Mouse (Mus musculus): ENCODE data around the gene Cldn22. TPM values are rescaled to one million over a fixed set of nuclear protein-coding genes. Genes with fewer than 3 reads are reported as not detected.
"Not testable (repeated sequence)": the region's sequence is repeated elsewhere in the genome, so short reads cannot be mapped to it uniquely, and the experiment has no call there.

Cldn22 gene
- polyA plus RNA-seq, 1 experiment from 2014 or later, result not detected

DNA sequence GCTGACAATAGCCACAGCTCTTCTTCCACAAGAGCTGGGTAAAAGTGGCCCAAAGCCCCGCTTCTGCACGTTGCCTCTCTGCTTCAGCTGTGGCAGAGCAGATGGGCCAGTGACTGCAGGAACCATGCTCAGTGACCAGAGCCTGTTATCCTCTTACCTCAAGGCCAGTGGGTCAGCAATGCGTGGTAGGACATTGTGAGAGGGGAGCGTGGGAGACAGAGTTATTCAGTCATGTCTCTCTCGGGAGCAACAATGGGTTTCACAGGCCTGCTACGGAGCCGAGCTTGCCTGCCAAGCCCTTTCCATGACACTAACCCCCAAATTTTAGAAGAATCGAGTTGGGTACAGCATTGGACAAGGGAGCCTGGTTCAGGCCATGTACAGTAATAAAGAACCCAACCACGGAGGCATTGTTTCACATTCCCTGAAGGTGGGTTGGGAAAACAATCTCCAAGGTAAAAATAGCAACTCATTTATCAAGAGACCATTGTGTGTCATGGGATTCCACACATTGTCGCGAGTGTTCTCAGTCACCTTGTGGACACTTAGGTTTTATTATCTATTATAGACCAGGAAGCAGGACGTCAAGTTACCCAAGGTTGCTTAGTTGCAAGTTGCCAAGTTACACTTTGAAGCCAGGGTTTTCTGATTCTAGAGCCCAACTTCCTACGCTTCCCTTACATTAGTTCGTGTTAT, 14.2 kb upstream of the Cldn22 start:
- peaks cover 7% of the 10 kb centered on the region for H3K4me1 ChIP-seq
- H3K27ac ChIP-seq, result no peak overlapping the region
- DNase-seq (ENCODE audit: extremely low spot score, low spot score), result no peak
- no peaks in the 10 kb centered on the region for H3K36me3 ChIP-seq (replicated peaks)
- H3K9me3 ChIP-seq, result peaks cover 4% of the 10 kb centered on the region; the same call in 1 of the 2 replicates
- H3K27me3 ChIP-seq (ENCODE audit: poor library complexity, severe bottlenecking), result no peaks in the 10 kb centered on the region
- no peak overlapping the region for H3K4me3 ChIP-seq
- 90% methylated on average over 14 of the region's 14 CpGs for WGBS

GRCm38 (mm10) chr8:47810666-47811015, 13.6 kb upstream of the Cldn22 start:
- no peaks in the 10 kb centered on the region for H3K27me3 ChIP-seq (ENCODE audit: poor library complexity, severe bottlenecking)
- 79% methylated on average over 7 of the region's 7 CpGs for WGBS
- peaks cover 7% of the 10 kb centered on the region for H3K4me1 ChIP-seq
- no peaks in the 10 kb centered on the region for H3K36me3 ChIP-seq (replicated peaks)
- no peak for DNase-seq (ENCODE audit: extremely low spot score, low spot score)
- H3K27ac ChIP-seq, result peak overlapping the region; percentile 48; the same call in 1 of the 2 replicates
- no peak overlapping the region for H3K4me3 ChIP-seq
- H3K9me3 ChIP-seq, result peaks cover 4% of the 10 kb centered on the region; the same call in 1 of the 2 replicates

- peaks cover 7% of the 10 kb centered on the region for H3K4me1 ChIP-seq
- WGBS, result 76% methylated on average over 12 of the region's 12 CpGs
- peak overlapping the region; percentile 48; the same call in 1 of the 2 replicates for H3K27ac ChIP-seq
- H3K27me3 ChIP-seq (ENCODE audit: poor library complexity, severe bottlenecking), result no peaks in the 10 kb centered on the region
- DNase-seq (ENCODE audit: extremely low spot score, low spot score), result no peak
- H3K4me3 ChIP-seq, result no peak overlapping the region
- peaks cover 4% of the 10 kb centered on the region; the same call in 1 of the 2 replicates for H3K9me3 ChIP-seq
- no peaks in the 10 kb centered on the region for H3K36me3 ChIP-seq (replicated peaks)
These were observed 13.1 kb upstream of the Cldn22 start for GRCm38 (mm10) chr8:47811221-47811620.

- Histone ChIP-seq H3K4me3 (no peak overlapping the region), H3K36me3 (replicated peaks) (no peaks in the 10 kb centered on the region), H3K4me1 (peaks cover 16% of the 10 kb centered on the region), H3K27ac (no peak overlapping the region), H3K27me3 (ENCODE audit: poor library complexity, severe bottlenecking) (no peaks in the 10 kb centered on the region), H3K9me3 (peaks cover 5% of the 10 kb centered on the region; the same call in 1 of the 2 replicates)
- no peak for DNase-seq (ENCODE audit: extremely low spot score, low spot score)
- 93% methylated on average over 8 of the region's 8 CpGs for WGBS
These were observed 5.2 kb upstream of the Cldn22 start for GRCm38 (mm10) chr8:47819034-47819433.

- no peaks in the 10 kb centered on the region for H3K27me3 ChIP-seq (ENCODE audit: poor library complexity, severe bottlenecking)
- H3K9me3 ChIP-seq, result peaks cover 5% of the 10 kb centered on the region; the same call in 1 of the 2 replicates
- peaks cover 31% of the 10 kb centered on the region for H3K4me1 ChIP-seq
- WGBS, result 88% methylated on average over 20 of the region's 20 CpGs
- no peaks in the 10 kb centered on the region for H3K36me3 ChIP-seq (replicated peaks)
- no peak overlapping the region for H3K4me3 ChIP-seq
- H3K27ac ChIP-seq, result 0 out of 2 replicates have a peak overlapping the region, but pooled peaks have one; percentile 45
- no peak for DNase-seq (ENCODE audit: extremely low spot score, low spot score)
These were observed 3.1 kb upstream of the Cldn22 start for GRCm38 (mm10) chr8:47820914-47821772.

- DNase-seq (ENCODE audit: extremely low spot score, low spot score), result no peak
- Histone ChIP-seq H3K9me3 (peaks cover 5% of the 10 kb centered on the region; the same call in 1 of the 2 replicates), H3K4me1 (peaks cover 31% of the 10 kb centered on the region), H3K27me3 (ENCODE audit: poor library complexity, severe bottlenecking) (no peaks in the 10 kb centered on the region), H3K36me3 (replicated peaks) (no peaks in the 10 kb centered on the region), H3K27ac (0 out of 2 replicates have a peak within 1 kb of the TSS, but pooled peaks have one; percentile 45), H3K4me3 (no peak within 1 kb of the TSS)
- WGBS, result 87% methylated on average over 6 of the region's 6 CpGs
These were observed 2.4 kb upstream of the Cldn22 start, which contains the start of gene Cldn24 for GRCm38 (mm10) chr8:47821843-47822242. TSS of gene Cldn24 (plus strand) at chr8:47822143.

- not testable (repeated sequence) for DNase-seq (ENCODE audit: extremely low spot score, low spot score); H3K27me3 ChIP-seq (ENCODE audit: poor library complexity, severe bottlenecking); H3K27ac ChIP-seq; H3K36me3 ChIP-seq (replicated peaks); H3K9me3 ChIP-seq; H3K4me3 ChIP-seq
- WGBS, result 88% methylated on average over 7 of the region's 9 CpGs
- H3K4me1 ChIP-seq, result peaks cover 31% of the 10 kb centered on the region
These were observed 1.7 kb upstream of the Cldn22 start for GRCm38 (mm10) chr8:47822541-47822940.

- WGBS, result 51% methylated on average over 10 of the region's 10 CpGs
- Histone ChIP-seq H3K27ac (no peak overlapping the region), H3K4me3 (no peak overlapping the region), H3K27me3 (ENCODE audit: poor library complexity, severe bottlenecking) (no peaks in the 10 kb centered on the region), H3K36me3 (replicated peaks) (peaks cover 9% of the 10 kb centered on the region; the same call in 1 of the 2 replicates), H3K4me1 (peaks cover 37% of the 10 kb centered on the region), H3K9me3 (peaks cover 5% of the 10 kb centered on the region; the same call in 1 of the 2 replicates)
- no peak for DNase-seq (ENCODE audit: extremely low spot score, low spot score)
These were observed 505 bp upstream of the Cldn22 start for GRCm38 (mm10) chr8:47823777-47824176.

GRCm38 (mm10) chr8:47825596-47825995, 1.3 kb downstream of the Cldn22 start:
- Histone ChIP-seq H3K27me3 (ENCODE audit: poor library complexity, severe bottlenecking) (no peaks in the 10 kb centered on the region), H3K4me3 (no peak overlapping the region), H3K27ac (0 out of 2 replicates have a peak overlapping the region, but pooled peaks have one; percentile 35), H3K9me3 (peaks cover 5% of the 10 kb centered on the region; the same call in 1 of the 2 replicates), H3K4me1 (peaks cover 37% of the 10 kb centered on the region), H3K36me3 (replicated peaks) (peaks cover 26% of the 10 kb centered on the region)
- 52% methylated on average over 5 of the region's 5 CpGs for WGBS
- no peak for DNase-seq (ENCODE audit: extremely low spot score, low spot score)

DNA sequence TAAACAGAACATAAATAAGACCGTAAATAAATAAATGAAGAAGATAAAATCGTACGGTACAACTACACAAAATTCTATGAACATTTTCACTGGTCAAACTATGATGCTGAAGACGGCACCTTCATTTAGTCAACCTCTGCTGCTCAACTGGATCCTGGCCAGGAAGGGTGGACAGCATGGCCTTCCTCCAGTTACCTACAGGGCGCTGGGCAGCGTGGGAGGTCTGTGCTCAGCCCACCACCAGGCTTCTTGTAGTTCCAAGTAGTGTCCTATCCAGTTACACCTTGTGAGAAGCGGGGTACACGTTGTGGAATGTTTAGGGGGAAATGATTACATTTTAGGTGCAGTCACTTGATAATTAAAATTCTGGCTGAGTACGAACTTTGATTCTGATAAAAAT, 2.6 kb downstream of the Cldn22 start:
- DNase-seq (ENCODE audit: extremely low spot score, low spot score), result no peak
- peaks cover 36% of the 10 kb centered on the region for H3K36me3 ChIP-seq (replicated peaks)
- H3K9me3 ChIP-seq, result no peaks in the 10 kb centered on the region
- H3K27ac ChIP-seq, result no peak overlapping the region
- peaks cover 31% of the 10 kb centered on the region for H3K4me1 ChIP-seq
- no peaks in the 10 kb centered on the region for H3K27me3 ChIP-seq (ENCODE audit: poor library complexity, severe bottlenecking)
- WGBS, result 92% methylated on average over 9 of the region's 9 CpGs
- no peak overlapping the region for H3K4me3 ChIP-seq

- WGBS, result 88% methylated on average over 6 of the region's 6 CpGs
- Histone ChIP-seq H3K27ac (no peak overlapping the region), H3K4me3 (no peak overlapping the region), H3K4me1 (peaks cover 21% of the 10 kb centered on the region), H3K9me3 (no peaks in the 10 kb centered on the region), H3K36me3 (replicated peaks) (peaks cover 41% of the 10 kb centered on the region), H3K27me3 (ENCODE audit: poor library complexity, severe bottlenecking) (no peaks in the 10 kb centered on the region)
- no peak for DNase-seq (ENCODE audit: extremely low spot score, low spot score)
These were observed 8.3 kb downstream of the Cldn22 start for GRCm38 (mm10) chr8:47832616-47833015.

DNA sequence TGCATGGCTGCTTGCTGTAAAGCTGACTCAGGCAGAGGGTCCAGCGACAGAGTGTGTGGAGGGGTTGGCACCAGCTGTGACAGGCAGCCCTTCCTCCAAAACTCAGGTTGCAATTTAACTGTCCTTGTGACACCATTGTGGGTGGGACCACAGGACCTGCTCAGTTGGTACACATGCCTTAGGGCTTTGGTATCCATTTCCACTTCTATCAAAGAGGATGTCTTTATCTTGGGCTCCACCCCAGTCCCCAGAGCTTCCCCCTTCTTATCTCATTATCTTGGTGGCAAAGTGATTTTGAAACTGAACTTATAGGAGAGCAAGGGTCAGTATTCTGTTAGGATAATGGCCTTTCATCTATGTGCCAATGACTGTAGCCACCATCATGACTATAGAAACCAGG, 9.7 kb downstream of the Cldn22 start:
- no peak overlapping the region for H3K4me3 ChIP-seq
- whole genome bisulfite sequencing, result 61% methylated on average over 1 of the region's 1 CpGs
- no peaks in the 10 kb centered on the region for H3K27me3 ChIP-seq (ENCODE audit: poor library complexity, severe bottlenecking)
- no peaks in the 10 kb centered on the region for H3K9me3 ChIP-seq
- peaks cover 36% of the 10 kb centered on the region for H3K36me3 ChIP-seq (replicated peaks)
- no peak for DNase-seq (ENCODE audit: extremely low spot score, low spot score)
- peaks cover 14% of the 10 kb centered on the region for H3K4me1 ChIP-seq
- H3K27ac ChIP-seq, result no peak overlapping the region
